Mouse (Mus musculus): Measurements from ENCODE around the gene 1700008O03Rik.

DNA sequence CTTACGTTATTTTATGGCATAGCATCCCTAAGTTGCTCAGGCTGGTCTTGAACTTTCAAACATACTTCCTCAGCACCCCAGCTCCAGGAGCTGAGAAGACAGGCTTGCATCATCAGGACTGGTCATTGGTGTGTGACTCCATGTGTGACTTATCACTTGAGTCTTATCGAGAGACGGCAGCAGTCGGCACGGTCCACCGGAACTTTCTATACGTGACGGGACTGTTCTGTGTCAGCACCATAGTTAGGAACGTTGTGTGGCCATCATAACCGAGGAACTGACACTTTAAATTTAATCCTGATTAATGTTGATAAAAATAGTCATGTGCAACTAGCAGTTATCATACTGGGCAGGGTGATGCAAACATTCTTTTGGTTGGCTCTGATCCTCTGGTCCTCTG, 44.5 kb downstream of the 1700008O03Rik start:
- TF ChIP-seq FLI1 (IDR thresholded peaks at IDR 0.05; ENCODE audit: low read length) (no peak), GATA1 (IDR thresholded peaks at IDR 0.05; ENCODE audit: borderline replicate concordance, low read length) (no peak)

All from megakaryocyte, embryonic 14.5 days (primary cell).